Mouse (Mus musculus): ENCODE measurements at regions not wholly inside any gene's neighbourhood (a gene's known extent, or its start where the extent isn't known, plus 50 kb on each side); places are given as distances from the start of the nearest gene placed in this dataset.
A peak's percentile ranks its signal among the peaks of the same experiment; 100 is the strongest.

GRCm38 (mm10) chr11:84760622-84761196 lies 58.6 kb downstream of the Mrm1 start:
- DNase-seq, result peak; percentile 8

GRCm38 (mm10) chr11:84759478-84759986 lies 59.8 kb downstream of the Mrm1 start:
- peak; percentile 74 for DNase-seq

DNA sequence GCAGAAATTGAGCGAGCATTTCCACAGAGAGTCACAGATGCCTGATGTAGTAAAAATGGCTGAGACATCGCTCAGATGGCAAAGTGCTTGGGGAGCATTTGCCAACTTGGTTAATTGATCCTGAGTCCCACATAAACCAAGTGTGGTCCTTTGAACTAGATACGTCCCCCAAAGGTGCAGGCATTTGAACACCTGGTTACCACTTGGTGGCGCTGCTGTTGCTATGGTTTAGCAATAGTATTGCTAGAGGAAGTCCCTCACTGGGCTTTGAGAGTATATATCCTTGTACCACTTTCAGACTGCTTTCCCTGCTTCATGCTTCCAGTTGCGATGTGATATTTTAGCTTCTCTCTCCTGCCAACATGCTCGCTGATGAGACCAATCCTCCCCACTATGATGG lies 67.3 kb downstream of the Mrm1 start:
- DNase-seq, result peak; percentile 8

DNA sequence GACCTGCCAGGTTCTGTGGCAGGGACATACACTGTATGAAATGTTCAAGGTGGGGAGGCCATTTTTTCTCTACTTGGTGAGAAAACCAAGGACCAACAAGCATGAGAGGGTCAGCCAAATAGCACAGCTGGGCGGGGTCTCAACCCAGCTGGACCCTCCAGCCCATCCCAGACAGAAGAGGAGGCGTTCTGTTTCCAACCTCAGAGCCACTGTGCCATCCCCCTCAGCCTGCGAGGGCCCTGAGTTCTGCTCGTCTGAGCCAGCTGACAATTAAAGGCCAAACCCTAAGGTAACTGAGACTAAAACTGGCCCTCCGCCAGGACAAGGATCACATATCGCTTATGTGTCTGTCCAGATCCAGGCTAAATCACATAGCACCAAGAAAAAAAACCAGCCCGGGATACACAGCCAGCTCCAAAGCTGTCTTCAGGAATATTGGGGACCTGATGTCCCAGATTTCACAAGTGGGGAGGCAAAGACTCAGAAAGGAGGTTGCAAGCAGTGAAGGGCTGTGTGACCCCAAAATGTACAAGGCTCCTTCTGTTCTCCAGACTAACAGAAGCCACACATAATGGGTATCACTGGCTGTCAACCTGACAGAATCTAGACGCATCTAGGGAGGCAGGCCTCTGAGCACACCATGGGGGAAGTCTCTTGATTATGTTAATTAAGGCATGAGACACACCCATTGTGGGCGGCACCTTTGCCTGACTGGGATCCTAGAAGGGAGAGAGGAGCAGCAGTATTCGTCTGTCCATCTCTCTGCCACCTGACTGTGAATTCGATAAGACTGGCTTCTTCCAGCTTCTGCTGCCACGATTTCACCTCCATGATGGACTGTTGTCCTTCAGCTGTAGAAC lies 69.6 kb downstream of the Mrm1 start:
- no peak for DNase-seq

DNA sequence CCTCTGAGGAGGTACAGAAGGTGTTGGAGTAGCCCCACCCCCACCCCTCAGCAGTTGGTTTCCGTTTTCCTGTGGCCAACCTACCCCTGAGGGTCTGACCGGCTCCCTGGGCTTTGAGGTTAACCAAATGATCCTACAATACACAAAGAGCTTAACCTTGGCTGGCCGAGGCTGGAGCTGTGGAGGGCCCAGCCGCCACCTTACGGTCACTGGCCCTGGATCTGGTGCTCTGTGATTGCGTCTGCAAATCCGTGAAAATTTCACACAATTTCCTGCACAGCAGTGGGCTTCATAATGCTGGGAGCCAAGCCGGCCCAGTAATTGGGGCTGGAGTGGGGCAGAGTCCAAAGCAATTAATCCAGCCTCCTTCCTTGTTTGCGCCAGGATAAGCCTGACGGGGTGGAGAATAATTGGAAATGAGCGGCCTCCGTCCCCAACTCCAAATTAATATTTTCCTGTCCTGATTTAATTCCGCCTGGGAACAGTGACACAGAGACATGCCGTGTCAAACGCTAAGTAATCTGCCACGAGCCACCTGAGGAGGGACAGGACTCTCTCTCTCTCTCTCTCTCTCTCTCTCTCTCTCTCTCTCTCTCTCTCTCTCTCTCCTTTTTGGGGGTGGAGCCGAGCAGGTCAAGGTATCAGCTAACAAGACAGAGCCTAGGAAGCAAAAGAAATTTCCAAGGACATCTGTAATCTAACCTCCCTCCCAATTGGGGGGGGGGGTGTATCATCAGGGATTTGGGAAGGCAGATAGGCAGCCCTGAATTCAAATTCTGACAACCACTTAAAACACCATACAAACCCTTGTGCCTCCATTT lies 80.3 kb downstream of the Mrm1 start:
- DNase-seq, result no peak

DNA sequence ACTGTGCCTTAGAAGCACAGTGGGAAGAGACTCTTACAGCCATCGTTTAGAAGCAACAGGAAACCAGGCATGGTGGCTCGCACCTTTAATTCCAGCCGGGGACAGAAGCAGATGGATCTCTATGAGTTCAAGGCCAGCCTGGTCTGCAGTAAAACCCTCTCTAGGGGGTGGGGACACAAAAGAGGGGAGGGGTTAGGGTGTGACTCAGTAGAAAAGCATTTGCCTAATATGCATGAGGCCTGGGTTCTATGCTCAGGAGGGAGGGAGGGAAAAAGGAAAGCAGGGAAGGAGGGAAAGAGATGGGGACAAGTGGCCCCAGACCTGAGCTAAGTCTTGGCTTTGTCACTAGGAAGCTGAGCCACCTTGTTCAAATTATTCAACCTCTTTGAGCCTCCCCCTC lies 81.2 kb downstream of the Mrm1 start:
- DNase-seq, result no peak

DNA sequence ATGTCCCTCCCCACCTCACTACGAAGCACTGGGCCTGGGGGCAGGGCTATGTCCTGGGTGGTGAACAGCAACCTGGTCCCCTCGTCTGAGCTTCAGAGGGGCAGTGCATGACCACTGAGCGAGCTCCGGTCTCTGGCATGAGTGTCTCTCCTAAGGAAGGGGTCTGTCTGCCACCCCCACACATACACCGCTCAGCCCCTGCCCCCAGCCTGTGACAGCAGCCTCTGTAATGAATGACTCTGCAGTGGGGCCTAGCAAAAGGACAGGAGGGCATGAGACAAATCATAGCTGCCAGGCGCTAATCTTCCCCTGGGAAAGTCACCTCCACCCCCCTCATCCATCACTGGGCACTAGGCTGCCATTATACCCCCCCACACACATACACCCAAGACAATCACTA lies 87.4 kb downstream of the Mrm1 start:
- no peak for DNase-seq

DNA sequence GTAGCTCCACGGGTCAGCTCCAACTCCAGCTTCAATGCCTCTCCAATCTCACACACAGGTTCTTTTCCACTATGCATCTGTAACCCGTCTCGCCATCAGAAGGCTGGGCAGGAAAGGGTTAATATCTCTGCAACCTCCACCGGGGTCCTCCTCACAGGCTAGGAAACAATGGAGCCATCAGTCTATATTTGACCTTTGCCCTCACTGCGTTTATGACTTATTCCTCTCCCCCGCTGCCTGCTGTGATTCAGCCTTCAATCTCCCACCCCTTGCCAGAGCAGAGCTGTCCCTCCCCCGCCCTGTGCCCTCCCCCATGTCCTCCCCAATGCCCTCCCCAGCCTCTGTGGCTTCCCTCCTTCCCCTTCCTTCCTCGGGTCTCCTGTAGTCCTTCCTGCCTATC lies 89.1 kb downstream of the Mrm1 start:
- DNase-seq, result no peak

DNA sequence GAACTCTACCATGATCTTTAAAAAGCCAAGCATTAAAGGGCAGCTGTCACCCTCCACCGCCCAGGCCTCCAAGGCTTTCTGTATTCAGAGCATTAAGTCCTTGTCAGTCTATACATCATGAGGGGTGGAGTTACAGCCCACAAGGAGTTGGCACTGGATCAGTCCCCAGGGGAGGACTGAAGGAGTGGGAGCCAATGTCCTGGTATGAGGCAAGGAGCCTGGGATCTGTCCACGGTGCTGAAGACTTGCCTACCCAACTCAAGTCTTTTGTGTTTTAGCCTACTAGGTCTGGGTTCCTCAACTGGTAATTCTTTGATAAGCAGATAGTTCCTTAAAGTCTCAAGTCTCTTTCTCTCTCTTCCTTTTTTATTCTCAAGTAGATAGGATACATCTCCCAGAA lies 90.1 kb downstream of the Mrm1 start:
- peak; percentile 61 for DNase-seq

DNA sequence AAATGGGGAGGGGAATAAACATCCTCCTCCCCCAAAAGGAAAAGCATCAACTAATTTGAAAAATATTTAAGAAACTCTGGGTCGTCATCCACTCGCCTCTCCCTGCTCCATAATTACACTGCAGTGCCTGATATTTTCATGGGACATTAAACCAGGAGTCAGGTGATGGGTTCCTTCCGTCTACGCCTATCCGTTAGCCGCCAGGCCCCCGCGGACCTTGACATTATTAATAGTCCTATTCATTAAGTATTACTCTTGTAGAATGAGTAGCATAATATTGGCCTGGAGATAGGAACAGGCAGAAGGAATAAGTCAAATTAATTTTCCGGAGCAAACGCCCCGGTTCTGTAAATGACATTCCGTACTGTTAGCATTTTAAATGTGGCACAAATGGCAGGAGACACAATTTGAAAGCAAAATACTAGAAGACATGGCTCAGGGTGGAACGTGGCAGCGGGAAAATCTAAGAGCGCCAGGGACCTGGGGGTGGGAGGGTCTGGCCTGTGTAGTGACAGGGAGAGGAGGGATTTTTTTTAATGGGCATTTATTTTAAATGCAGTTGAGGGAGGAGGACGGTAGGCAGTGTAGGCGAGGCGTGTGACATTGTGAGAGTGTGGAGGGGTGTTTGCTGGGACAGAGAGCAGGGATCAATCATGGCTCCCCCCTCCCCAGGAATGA lies 93.2 kb downstream of the Mrm1 start:
- no peak for DNase-seq

GRCm38 (mm10) chr11:84725177-84725792 lies 94.0 kb downstream of the Mrm1 start:
- no peak for DNase-seq

GRCm38 (mm10) chr11:84724080-84724479 lies 95.2 kb downstream of the Mrm1 start:
- peak; percentile 55 for DNase-seq

GRCm38 (mm10) chr11:84722658-84723201 lies 96.6 kb downstream of the Mrm1 start:
- no peak for DNase-seq

GRCm38 (mm10) chr11:84721979-84722378 lies 97.3 kb downstream of the Mrm1 start:
- DNase-seq, result no peak

DNA sequence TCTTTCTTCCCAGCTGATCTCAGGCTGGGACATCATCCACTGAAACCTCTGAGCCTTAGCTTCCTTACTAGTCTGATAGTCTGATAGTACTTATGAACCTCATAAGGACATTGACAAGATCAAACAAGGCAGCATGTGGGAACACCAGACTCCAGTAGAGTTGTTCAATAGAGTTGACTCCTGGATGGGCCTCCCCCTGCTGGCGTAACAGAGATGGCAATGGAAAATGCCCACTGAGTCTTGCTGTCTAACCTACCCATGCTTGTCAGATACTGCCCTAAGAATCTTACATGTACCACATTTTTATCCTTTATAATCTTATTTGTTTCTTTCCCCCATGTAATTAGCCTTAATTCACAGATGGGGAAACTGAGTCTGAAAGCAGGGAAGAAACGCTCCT lies 98.2 kb downstream of the Mrm1 start:
- no peak for DNase-seq

DNA sequence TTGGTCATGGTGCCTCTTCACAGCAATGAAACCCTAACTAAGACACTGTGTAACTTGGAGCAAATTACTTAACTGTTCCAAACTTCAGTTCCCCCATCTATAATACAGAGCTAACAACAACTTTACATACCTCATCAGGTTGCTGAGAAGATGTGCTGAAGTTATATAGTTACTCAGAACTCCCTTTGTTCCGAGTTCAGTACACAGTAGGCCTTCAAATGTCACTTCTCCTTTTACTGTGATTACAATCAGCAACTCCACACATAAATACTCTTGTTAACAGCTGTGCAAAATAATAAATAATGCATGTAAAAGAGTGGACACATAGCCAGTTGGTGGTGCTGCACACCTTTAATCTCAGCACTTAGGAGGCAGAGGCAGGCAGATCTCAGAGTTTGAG lies 99.5 kb downstream of the Mrm1 start:
- no peak for DNase-seq

DNA sequence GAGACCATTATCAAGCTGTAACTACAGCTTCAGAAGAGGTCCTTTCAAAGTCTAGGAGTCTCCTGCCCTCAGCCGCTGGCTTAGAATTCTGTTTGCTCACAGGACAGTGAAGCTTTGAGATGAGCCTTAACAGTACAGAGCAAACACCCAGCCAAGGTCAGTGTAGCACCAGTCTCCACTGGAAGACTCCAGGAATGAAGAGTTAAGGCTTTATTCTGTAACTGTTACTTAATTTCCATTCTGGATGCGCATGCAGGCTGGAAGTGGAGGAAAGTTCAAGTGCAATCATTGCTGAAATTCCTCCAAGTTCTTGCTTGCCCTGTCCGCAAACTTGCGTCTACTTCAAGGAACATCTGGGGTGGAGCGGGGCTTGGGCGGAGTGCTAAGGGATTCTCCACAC lies 106.6 kb downstream of the Mrm1 start:
- no peak for DNase-seq

DNA sequence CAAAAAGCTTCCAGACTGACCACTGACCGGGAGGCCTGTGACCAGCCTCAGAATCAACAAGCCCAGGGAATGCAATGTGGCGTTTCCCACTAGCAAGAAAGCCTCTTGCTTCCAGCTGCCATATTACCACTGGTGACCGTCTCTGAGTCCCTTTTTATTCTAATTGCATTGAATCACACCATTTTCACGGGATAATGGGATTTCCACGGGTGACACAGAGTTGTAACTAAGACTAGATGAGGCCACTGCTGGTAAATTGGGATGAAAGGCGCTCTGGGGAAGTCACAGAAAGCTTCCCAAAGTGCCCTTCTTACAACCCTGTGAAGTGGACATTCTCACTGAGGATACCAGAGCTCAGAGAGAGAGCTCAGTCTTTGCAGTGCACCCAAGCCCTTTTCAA lies 107.4 kb downstream of the Mrm1 start:
- no peak for DNase-seq

- no peak for DNase-seq
These were observed 111.0 kb downstream of the Mrm1 start for GRCm38 (mm10) chr11:84708222-84708730.

GRCm38 (mm10) chr11:84707772-84708171 lies 111.5 kb downstream of the Mrm1 start:
- DNase-seq, result no peak

- DNase-seq, result peak; percentile 10
These were observed 112.6 kb downstream of the Mrm1 start for GRCm38 (mm10) chr11:84706692-84707091.
